In the genomic region with DNA sequence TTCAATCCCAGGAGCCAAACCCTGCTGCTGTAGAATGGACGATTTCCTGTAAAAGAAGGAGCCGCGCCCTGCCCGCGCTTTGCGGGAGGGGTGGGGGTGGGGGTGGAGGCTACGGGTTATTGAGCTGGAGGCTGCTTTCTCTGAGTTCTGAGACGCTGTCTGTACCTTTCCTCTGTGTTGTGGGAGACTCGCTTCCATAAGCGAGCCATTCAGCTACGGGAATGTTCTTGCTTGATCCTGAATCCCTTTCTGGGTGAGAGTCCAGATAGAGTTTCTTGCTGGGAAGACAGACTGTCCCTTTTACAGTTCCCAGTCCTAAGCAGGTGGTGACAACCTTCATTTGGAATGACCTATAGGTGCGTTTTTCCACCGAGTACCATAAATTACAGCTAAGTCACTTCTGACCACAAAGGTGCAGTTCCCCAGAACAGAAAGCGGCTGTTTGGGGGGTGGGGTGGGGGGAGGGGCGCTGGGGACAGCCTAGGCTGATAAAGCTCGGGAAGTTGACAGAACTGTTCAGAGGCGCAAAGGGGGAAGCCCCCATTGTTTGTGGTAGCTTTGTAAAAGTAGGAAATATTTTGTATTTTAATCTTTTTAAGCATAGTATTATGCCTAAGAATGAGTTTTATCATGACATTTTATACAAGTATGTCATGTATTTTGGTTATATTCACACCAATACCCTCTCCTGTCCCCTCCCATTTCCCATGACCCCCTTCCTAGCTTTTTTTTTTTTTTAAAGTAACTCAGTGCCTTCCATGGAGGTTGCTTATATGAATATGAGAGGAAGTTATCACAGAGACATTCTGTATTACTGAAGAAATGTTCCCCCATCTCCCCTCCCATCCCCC, we compare ENCODE assay signal across 8 mouse cellular contexts. TPM values are rescaled to one million over a fixed set of nuclear protein-coding genes. Genes with fewer than 3 reads are reported as not detected.
DNase-seq lines count a peak whose midpoint lies in the region; ATAC-seq and TF ChIP-seq lines count a peak whose summit lies in the region.

No protein-coding gene starts in this region.

- DNase-seq in kidney, adult 2 months, result peak; percentile 49
- no peak for DNase-seq in kidney, adult 18-20 months
- peak; percentile 53 for DNase-seq in embryo, embryonic 9.5 days (ENCODE audit: extremely low spot score)
- DNase-seq in hindbrain, embryonic 11.5 days (ENCODE audit: low spot score), result peak; percentile 50
- peak; percentile 55 for DNase-seq in liver, embryonic 13.5 days
- DNase-seq in urinary bladder, postnatal 4 days (ENCODE audit: low spot score in 2 of 2), result no peak
- DNase-seq in ovary, postnatal 10 days (ENCODE audit: low spot score), result no peak

- peak overlapping the region; percentile 53 for H3K4me2 ChIP-seq in hindbrain, embryonic 11.5 days (replicated peaks; ENCODE audit: low read depth, low read length)
- H3K4me2 ChIP-seq in liver, embryonic 13.5 days, result peak overlapping the region; percentile 78
- peak overlapping the region; percentile 52 for H3K4me2 ChIP-seq in neural tube, embryonic 14.5 days (ENCODE audit: low read depth, low read length)

- ATAC-seq in hindbrain, embryonic 11.5 days (ENCODE audit: low FRiP score), result peak; percentile 57; the same call in 1 of the 2 replicates
- peak; percentile 51 for ATAC-seq in liver, embryonic 13.5 days (ENCODE audit: low read depth)
- ATAC-seq in neural tube, embryonic 14.5 days (ENCODE audit: low read depth), result no peak; the same call in 1 of the 2 replicates

- no peaks in the 10 kb centered on the region for H3K9me3 ChIP-seq in hindbrain, embryonic 11.5 days (ENCODE audit: control insufficient read depth, low read length)
- H3K9me3 ChIP-seq in liver, embryonic 13.5 days (replicated peaks), result no peaks in the 10 kb centered on the region
- no peaks in the 10 kb centered on the region for H3K9me3 ChIP-seq in neural tube, embryonic 14.5 days (ENCODE audit: control insufficient read depth, low read length)

- no peaks in the 10 kb centered on the region for H3K36me3 ChIP-seq in kidney, adult 2 months (ENCODE audit: control insufficient read depth, insufficient read depth, low read length)
- no peaks in the 10 kb centered on the region for H3K36me3 ChIP-seq in hindbrain, embryonic 11.5 days (ENCODE audit: control insufficient read depth, insufficient read depth, low read length)
- H3K36me3 ChIP-seq in liver, embryonic 13.5 days, result no peaks in the 10 kb centered on the region
- no peaks in the 10 kb centered on the region for H3K36me3 ChIP-seq in neural tube, embryonic 14.5 days (ENCODE audit: control insufficient read depth, insufficient read depth, low read length)

- H3K27me3 ChIP-seq in kidney, adult 2 months (replicated peaks; ENCODE audit: control insufficient read depth, insufficient read depth, low read length), result no peaks in the 10 kb centered on the region
- no peaks in the 10 kb centered on the region for H3K27me3 ChIP-seq in hindbrain, embryonic 11.5 days (ENCODE audit: control insufficient read depth, insufficient read depth, low read length)
- H3K27me3 ChIP-seq in liver, embryonic 13.5 days, result no peaks in the 10 kb centered on the region
- no peaks in the 10 kb centered on the region for H3K27me3 ChIP-seq in neural tube, embryonic 14.5 days (ENCODE audit: control insufficient read depth, insufficient read depth, low read length)

- peak overlapping the region; percentile 40; the same call in 1 of the 2 replicates for H3K4me3 ChIP-seq in kidney, adult 2 months (ENCODE audit: insufficient read depth, low read depth, low read length)
- peak overlapping the region; percentile 25; the same call in 1 of the 2 replicates for H3K4me3 ChIP-seq in hindbrain, embryonic 11.5 days (ENCODE audit: low read depth, low read length)
- H3K4me3 ChIP-seq in liver, embryonic 13.5 days (replicated peaks), result peak overlapping the region; percentile 61
- peak overlapping the region; percentile 17 for H3K4me3 ChIP-seq in neural tube, embryonic 14.5 days (ENCODE audit: low read depth, low read length)

- TF ChIP-seq POLR2A in kidney, adult 2 months (IDR thresholded peaks at IDR 0.05; ENCODE audit: low read depth, low read length), result no peak

- H3K4me1 ChIP-seq in kidney, adult 2 months (ENCODE audit: control insufficient read depth, insufficient read depth, low read length), result peaks cover 12% of the 10 kb centered on the region; the same call in 1 of the 2 replicates
- peaks cover 7% of the 10 kb centered on the region for H3K4me1 ChIP-seq in hindbrain, embryonic 11.5 days (replicated peaks; ENCODE audit: control insufficient read depth, insufficient read depth, low read length)
- peaks cover 45% of the 10 kb centered on the region for H3K4me1 ChIP-seq in liver, embryonic 13.5 days (replicated peaks)
- H3K4me1 ChIP-seq in neural tube, embryonic 14.5 days (ENCODE audit: control insufficient read depth, insufficient read depth, low read length), result no peaks in the 10 kb centered on the region

- TF ChIP-seq CTCF in kidney, adult 2 months (conservative IDR thresholded peaks at IDR 0.05; ENCODE audit: insufficient read depth, insufficient read length, low read depth, low read length), result no peak

- 2% methylated on average over 17 of the region's 17 CpGs for WGBS in kidney, adult 2 months
- WGBS in hindbrain, embryonic 11.5 days, result 2% methylated on average over 17 of the region's 17 CpGs
- WGBS in liver, embryonic 13.5 days (ENCODE audit: insufficient replicate concordance), result 0% methylated on average over 17 of the region's 17 CpGs
- WGBS in neural tube, embryonic 14.5 days, result 1% methylated on average over 17 of the region's 17 CpGs

- peak overlapping the region; percentile 51; the same call in 1 of the 2 replicates for H3K27ac ChIP-seq in kidney, adult 2 months (ENCODE audit: insufficient read depth, low read depth, low read length)
- peak overlapping the region; percentile 33; the same call in 1 of the 2 replicates for H3K27ac ChIP-seq in hindbrain, embryonic 11.5 days (ENCODE audit: low read depth, low read length)
- H3K27ac ChIP-seq in liver, embryonic 13.5 days, result peak overlapping the region; percentile 87
- H3K27ac ChIP-seq in neural tube, embryonic 14.5 days (ENCODE audit: low read depth, low read length), result no peak overlapping the region

- H3K9ac ChIP-seq in hindbrain, embryonic 11.5 days (ENCODE audit: low read depth, low read length), result peak overlapping the region; percentile 49; the same call in 1 of the 2 replicates
- peak overlapping the region; percentile 66 for H3K9ac ChIP-seq in liver, embryonic 13.5 days
- peak overlapping the region; percentile 22; the same call in 1 of the 2 replicates for H3K9ac ChIP-seq in neural tube, embryonic 14.5 days (replicated peaks; ENCODE audit: low read depth, low read length)

RNA-seq across cellular contexts. Expression of gene Zfp217, which starts 57.9 kb away (rescaled TPM):
- 7.0 and 8.2 TPM in 2 replicates for polyA plus RNA-seq in kidney, adult 2 months (2012; rRNA removed)
- polyA plus RNA-seq in hindbrain, embryonic 11.5 days (2014; fragmentation: Nextera tagmentation; extraction: Ambion mirVana), result 3.2 and 4.8 TPM in 2 replicates
- polyA plus RNA-seq in liver, embryonic 13.5 days (2015; fragmentation: Nextera tagmentation; extraction: Ambion mirVana), result 3.6 and 3.7 TPM in 2 replicates
- 1.1 and 2.4 TPM in 2 replicates for polyA plus RNA-seq in neural tube, embryonic 14.5 days (2014; fragmentation: Nextera tagmentation; extraction: Ambion mirVana)

Comparison
In these comparisons a context has a peak if more than half of its experiments do, and no peak if none do; other contexts are left out.
1. DNase-seq: peak in kidney, adult 2 months (single experiment), embryo, embryonic 9.5 days (single experiment), hindbrain, embryonic 11.5 days (single experiment) and liver, embryonic 13.5 days (single experiment); none in kidney, adult 18-20 months (single experiment), urinary bladder, postnatal 4 days (0 of 2) and ovary, postnatal 10 days (single experiment).
2. Peak in every context shown above with its lines, with median percentiles within 50 percentile points of each other: H3K4me3 ChIP-seq, H3K4me2 ChIP-seq and H3K9ac ChIP-seq.